Mouse (Mus musculus) retina, postnatal 1 day (tissue): ENCODE measurements around the gene Opn3.

Source experiments
- DNase-seq: peaks from one replicate; pipeline ENCODE4 v3.0.0-alpha.2; 2012

Opn3 gene

GRCm38 (mm10) chr1:175692246-175692996, at the start of gene Opn3, which contains the start of gene Chml:
TSS of gene Opn3 (minus strand) at chr1:175692776.
TSS of gene Chml (minus strand) at chr1:175692901.
- DNase-seq: peak; percentile 99

GRCm38 (mm10) chr1:175725771-175726170, 33.2 kb upstream of the Opn3 start:
- DNase-seq: no peak

- DNase-seq: no peak
Observed at GRCm38 (mm10) chr1:175716832-175717231, 24.3 kb upstream of the Opn3 start.

- no peak for DNase-seq
Observed at GRCm38 (mm10) chr1:175712338-175712909, 19.8 kb upstream of the Opn3 start.

- no peak for DNase-seq
Observed at GRCm38 (mm10) chr1:175708013-175708412, 15.4 kb upstream of the Opn3 start.

- no peak for DNase-seq
Observed at GRCm38 (mm10) chr1:175707599-175707998, 15.0 kb upstream of the Opn3 start.

GRCm38 (mm10) chr1:175701145-175701544, 8.6 kb upstream of the Opn3 start:
- DNase-seq: no peak

- no peak for DNase-seq
Observed at GRCm38 (mm10) chr1:175699796-175700195, 7.2 kb upstream of the Opn3 start.

- no peak for DNase-seq
Observed at GRCm38 (mm10) chr1:175699375-175699774, 6.8 kb upstream of the Opn3 start.

GRCm38 (mm10) chr1:175698293-175698692, 5.7 kb upstream of the Opn3 start, which contains the start of gene Wdr64:
TSS of gene Wdr64 (plus strand) at chr1:175698593.
- DNase-seq: no peak

GRCm38 (mm10) chr1:175693429-175693960, 919 bp upstream of the Opn3 start:
- DNase-seq: no peak

- DNase-seq: no peak
Observed at GRCm38 (mm10) chr1:175692997-175693361, 403 bp upstream of the Opn3 start.

GRCm38 (mm10) chr1:175691686-175692245, 810 bp downstream of the Opn3 start:
- DNase-seq: no peak

GRCm38 (mm10) chr1:175680995-175681394, 11.6 kb downstream of the Opn3 start:
- no peak for DNase-seq

- no peak for DNase-seq
Observed at GRCm38 (mm10) chr1:175677459-175677858, 15.1 kb downstream of the Opn3 start.

GRCm38 (mm10) chr1:175675116-175675515, 17.5 kb downstream of the Opn3 start:
- DNase-seq: no peak

- DNase-seq: no peak
Observed at GRCm38 (mm10) chr1:175673563-175674325, 18.8 kb downstream of the Opn3 start.

- DNase-seq: no peak
Observed at GRCm38 (mm10) chr1:175671626-175672025, 20.9 kb downstream of the Opn3 start.

- DNase-seq: no peak
Observed at GRCm38 (mm10) chr1:175670042-175670441, 22.5 kb downstream of the Opn3 start.

- DNase-seq: no peak
Observed at GRCm38 (mm10) chr1:175669456-175669855, 23.1 kb downstream of the Opn3 start.

- peak; percentile 44 for DNase-seq
Observed at GRCm38 (mm10) chr1:175668666-175669405, 23.7 kb downstream of the Opn3 start.

GRCm38 (mm10) chr1:175659900-175660299, 32.7 kb downstream of the Opn3 start:
- DNase-seq: no peak
